Mouse (Mus musculus): ENCODE measurements at regions not wholly inside any gene's neighbourhood (a gene's known extent, or its start where the extent isn't known, plus 50 kb on each side); places are given as distances from the start of the nearest gene placed in this dataset. TPM values are rescaled to one million over a fixed set of nuclear protein-coding genes. Genes with fewer than 3 reads are reported as not detected.

DNA sequence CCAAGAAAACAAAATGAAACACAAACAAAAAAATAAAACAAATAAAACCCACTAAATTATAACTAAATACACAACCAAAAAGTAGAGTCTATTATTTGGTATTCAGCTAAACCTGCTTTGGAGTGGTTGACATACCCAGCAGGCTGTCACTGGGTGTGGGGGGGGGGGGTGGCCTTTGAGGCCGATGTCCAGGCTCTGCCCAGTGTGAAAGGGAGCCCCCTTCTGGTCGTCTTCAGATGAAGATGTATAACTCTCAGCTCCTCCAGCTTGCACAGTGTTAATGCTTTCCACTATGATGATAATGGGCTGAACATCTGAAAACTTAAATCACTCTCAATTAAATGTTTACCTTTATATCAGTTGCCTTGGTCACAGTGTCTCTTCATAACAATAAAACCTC lies 464.3 kb upstream of the Kif2b start:
- H3K36me3 ChIP-seq (ENCODE audit: insufficient read depth, low read length) = no peaks in the 10 kb centered on the region
- H3K4me1 ChIP-seq (replicated peaks; ENCODE audit: insufficient read depth, low read length) = no peaks in the 10 kb centered on the region
- no peaks in the 10 kb centered on the region for H3K9me3 ChIP-seq (replicated peaks; ENCODE audit: low read length)
- H3K4me2 ChIP-seq (ENCODE audit: low read length) = no peak overlapping the region
- no peak overlapping the region for H3K9ac ChIP-seq (ENCODE audit: low read depth, low read length)
- 2% methylated on average over 2 of the region's 2 CpGs for WGBS
- peak; percentile 2 for DNase-seq (ENCODE audit: low spot score)
- H3K4me3 ChIP-seq (replicated peaks; ENCODE audit: low read depth, low read length) = no peak overlapping the region
- H3K27ac ChIP-seq = no peak overlapping the region
- TF ChIP-seq CTCF (IDR thresholded peaks at IDR 0.05; ENCODE audit: low read depth) = peak; percentile 39; the same call in 1 of the 2 replicates
- no peaks in the 10 kb centered on the region for H3K27me3 ChIP-seq (ENCODE audit: insufficient read depth, low read length)
- no peak for ATAC-seq (replicated peaks; ENCODE audit: low FRiP score, low read depth)

DNA sequence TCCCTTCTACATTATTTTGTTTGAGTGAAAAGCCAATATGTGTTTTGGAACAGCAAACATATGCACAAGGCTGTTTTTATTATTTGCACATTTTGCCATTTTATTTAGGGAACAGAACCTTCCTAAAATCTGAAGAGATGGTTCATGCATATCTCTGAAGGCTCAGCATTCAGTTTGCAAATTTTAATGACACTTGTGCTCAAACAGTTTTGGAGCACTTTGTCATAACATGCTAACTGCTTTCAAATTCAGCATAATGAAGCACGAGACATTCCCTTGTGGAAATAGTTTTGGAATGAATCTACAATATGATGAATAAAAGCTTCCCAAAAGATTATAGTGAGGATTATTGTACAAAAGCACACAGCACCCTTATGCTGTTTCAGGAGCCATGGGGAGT lies 462.8 kb upstream of the Kif2b start:
- no peaks in the 10 kb centered on the region for H3K9me3 ChIP-seq (replicated peaks; ENCODE audit: low read length)
- WGBS = 79% methylated on average over 1 of the region's 1 CpGs
- H3K4me2 ChIP-seq (ENCODE audit: low read length) = no peak overlapping the region
- no peak overlapping the region for H3K9ac ChIP-seq (ENCODE audit: low read depth, low read length)
- no peak overlapping the region for H3K4me3 ChIP-seq (replicated peaks; ENCODE audit: low read depth, low read length)
- ATAC-seq (replicated peaks; ENCODE audit: low FRiP score, low read depth) = no peak
- no peak for DNase-seq (ENCODE audit: low spot score)
- no peaks in the 10 kb centered on the region for H3K27me3 ChIP-seq (ENCODE audit: insufficient read depth, low read length)
- no peaks in the 10 kb centered on the region for H3K36me3 ChIP-seq (ENCODE audit: insufficient read depth, low read length)
- H3K27ac ChIP-seq = no peak overlapping the region
- no peak for TF ChIP-seq CTCF (IDR thresholded peaks at IDR 0.05; ENCODE audit: low read depth)
- H3K4me1 ChIP-seq (replicated peaks; ENCODE audit: insufficient read depth, low read length) = no peaks in the 10 kb centered on the region

DNA sequence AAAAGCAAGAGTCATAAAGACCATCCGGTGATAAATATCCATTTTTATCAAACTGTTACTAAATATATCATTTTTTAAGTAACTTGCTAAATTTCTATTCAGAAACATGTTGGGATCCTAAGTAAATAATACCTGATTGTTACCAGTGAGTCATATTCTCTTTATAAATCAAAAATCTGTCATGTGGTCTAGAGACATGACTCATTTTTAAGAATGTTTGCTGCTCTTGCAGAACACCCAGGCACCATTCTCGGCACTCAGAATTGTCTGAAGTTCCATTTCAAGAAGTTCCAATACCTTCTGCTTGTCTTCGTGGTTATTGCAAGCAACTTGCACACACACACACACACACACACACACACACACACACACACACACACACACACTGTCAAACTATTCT lies 441.1 kb upstream of the Kif2b start:
- no peak for ATAC-seq (replicated peaks; ENCODE audit: low FRiP score, low read depth)
- H3K9ac ChIP-seq (ENCODE audit: low read depth, low read length) = no peak overlapping the region
- WGBS = 73% methylated on average over 3 of the region's 3 CpGs
- no peak for DNase-seq (ENCODE audit: low spot score)
- no peak overlapping the region for H3K27ac ChIP-seq
- no peak overlapping the region for H3K4me2 ChIP-seq (ENCODE audit: low read length)
- no peaks in the 10 kb centered on the region for H3K36me3 ChIP-seq (ENCODE audit: insufficient read depth, low read length)
- H3K27me3 ChIP-seq (ENCODE audit: insufficient read depth, low read length) = no peaks in the 10 kb centered on the region
- no peak overlapping the region for H3K4me3 ChIP-seq (replicated peaks; ENCODE audit: low read depth, low read length)
- H3K9me3 ChIP-seq (replicated peaks; ENCODE audit: low read length) = no peaks in the 10 kb centered on the region
- no peak for TF ChIP-seq CTCF (IDR thresholded peaks at IDR 0.05; ENCODE audit: low read depth)
- no peaks in the 10 kb centered on the region for H3K4me1 ChIP-seq (replicated peaks; ENCODE audit: insufficient read depth, low read length)

DNA sequence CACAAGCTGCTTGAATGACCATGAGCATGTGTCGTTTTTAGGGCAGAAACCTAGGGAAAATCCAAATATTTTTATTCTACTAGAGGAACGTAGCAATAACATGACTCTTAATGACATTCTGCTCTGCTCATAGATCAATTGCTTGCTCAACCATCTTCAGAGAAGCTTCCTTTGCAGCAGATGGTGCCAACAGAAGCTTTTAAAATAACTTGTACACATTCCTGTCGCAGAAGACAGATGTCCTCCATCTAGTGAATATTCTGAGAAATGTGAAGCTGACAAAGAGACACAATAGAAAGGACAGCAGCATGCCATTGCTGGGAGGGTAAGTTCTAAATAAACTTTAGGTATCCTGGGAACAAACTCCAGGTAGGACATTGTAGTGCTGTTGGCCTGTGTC lies 433.9 kb upstream of the Kif2b start:
- no peak overlapping the region for H3K27ac ChIP-seq
- H3K9me3 ChIP-seq (replicated peaks; ENCODE audit: low read length) = no peaks in the 10 kb centered on the region
- no peak overlapping the region for H3K4me3 ChIP-seq (replicated peaks; ENCODE audit: low read depth, low read length)
- WGBS = 66% methylated on average over 3 of the region's 3 CpGs
- H3K4me1 ChIP-seq (replicated peaks; ENCODE audit: insufficient read depth, low read length) = no peaks in the 10 kb centered on the region
- no peak for TF ChIP-seq CTCF (IDR thresholded peaks at IDR 0.05; ENCODE audit: low read depth)
- H3K36me3 ChIP-seq (ENCODE audit: insufficient read depth, low read length) = no peaks in the 10 kb centered on the region
- DNase-seq (ENCODE audit: low spot score) (no peak), ATAC-seq (replicated peaks; ENCODE audit: low FRiP score, low read depth) (no peak)
- no peaks in the 10 kb centered on the region for H3K27me3 ChIP-seq (ENCODE audit: insufficient read depth, low read length)
- no peak overlapping the region for H3K4me2 ChIP-seq (ENCODE audit: low read length)
- no peak overlapping the region for H3K9ac ChIP-seq (ENCODE audit: low read depth, low read length)

DNA sequence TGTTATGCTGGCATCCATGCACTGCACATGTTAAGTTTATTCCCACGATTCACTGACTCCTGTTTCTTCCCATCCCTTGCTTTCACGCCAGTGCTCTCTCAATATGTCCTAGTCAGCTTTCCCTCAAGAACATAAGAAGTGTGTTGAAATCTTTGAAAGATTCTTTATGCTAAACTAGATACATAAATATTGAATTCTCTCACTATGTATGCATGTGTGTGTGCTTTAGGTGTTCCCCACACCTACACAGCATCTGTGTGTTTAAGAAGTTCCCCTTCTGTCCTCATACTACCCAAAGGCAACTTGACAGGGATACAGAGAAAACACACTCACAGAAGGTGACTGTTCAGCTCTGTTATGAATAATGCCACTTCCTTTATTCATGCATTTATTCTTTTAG lies 418.2 kb upstream of the Kif2b start:
- no peak for ATAC-seq (replicated peaks; ENCODE audit: low FRiP score, low read depth)
- TF ChIP-seq CTCF (IDR thresholded peaks at IDR 0.05; ENCODE audit: low read depth) = no peak
- Histone ChIP-seq H3K27ac (no peak overlapping the region), H3K4me3 (replicated peaks; ENCODE audit: low read depth, low read length) (no peak overlapping the region), H3K27me3 (ENCODE audit: insufficient read depth, low read length) (no peaks in the 10 kb centered on the region), H3K36me3 (ENCODE audit: insufficient read depth, low read length) (no peaks in the 10 kb centered on the region), H3K4me2 (ENCODE audit: low read length) (no peak overlapping the region), H3K4me1 (replicated peaks; ENCODE audit: insufficient read depth, low read length) (no peaks in the 10 kb centered on the region), H3K9ac (ENCODE audit: low read depth, low read length) (no peak overlapping the region), H3K9me3 (replicated peaks; ENCODE audit: low read length) (no peaks in the 10 kb centered on the region)
- 78% methylated on average over 2 of the region's 2 CpGs for WGBS
- DNase-seq (ENCODE audit: low spot score) = no peak

DNA sequence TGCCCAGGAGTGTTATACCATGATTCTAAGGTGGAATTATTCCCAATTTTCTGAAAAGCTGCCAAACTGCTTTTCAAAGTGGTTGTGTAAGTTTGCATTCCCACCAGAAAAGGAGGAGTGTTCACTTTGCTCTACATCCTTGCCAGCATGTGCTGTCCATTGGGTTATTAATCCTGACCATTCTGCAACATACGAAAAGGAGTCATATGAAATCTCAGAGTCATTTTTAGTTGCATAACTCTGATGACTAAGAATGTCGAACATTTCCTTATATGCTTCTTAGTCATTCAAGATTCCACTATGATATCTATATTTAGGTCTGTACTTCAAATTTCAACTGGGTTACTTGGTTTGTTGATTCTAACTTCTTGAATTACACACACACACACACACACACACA lies 392.2 kb upstream of the Kif2b start:
- TF ChIP-seq CTCF (IDR thresholded peaks at IDR 0.05; ENCODE audit: low read depth) = no peak
- Histone ChIP-seq H3K4me1 (replicated peaks; ENCODE audit: insufficient read depth, low read length) (no peaks in the 10 kb centered on the region), H3K27ac (no peak overlapping the region), H3K4me2 (ENCODE audit: low read length) (no peak overlapping the region), H3K27me3 (ENCODE audit: insufficient read depth, low read length) (no peaks in the 10 kb centered on the region), H3K4me3 (replicated peaks; ENCODE audit: low read depth, low read length) (no peak overlapping the region), H3K9me3 (replicated peaks; ENCODE audit: low read length) (no peaks in the 10 kb centered on the region), H3K9ac (ENCODE audit: low read depth, low read length) (no peak overlapping the region), H3K36me3 (ENCODE audit: insufficient read depth, low read length) (no peaks in the 10 kb centered on the region)
- ATAC-seq (replicated peaks; ENCODE audit: low FRiP score, low read depth) = no peak
- WGBS = 83% methylated on average over 2 of the region's 2 CpGs
- no peak for DNase-seq (ENCODE audit: low spot score)

DNA sequence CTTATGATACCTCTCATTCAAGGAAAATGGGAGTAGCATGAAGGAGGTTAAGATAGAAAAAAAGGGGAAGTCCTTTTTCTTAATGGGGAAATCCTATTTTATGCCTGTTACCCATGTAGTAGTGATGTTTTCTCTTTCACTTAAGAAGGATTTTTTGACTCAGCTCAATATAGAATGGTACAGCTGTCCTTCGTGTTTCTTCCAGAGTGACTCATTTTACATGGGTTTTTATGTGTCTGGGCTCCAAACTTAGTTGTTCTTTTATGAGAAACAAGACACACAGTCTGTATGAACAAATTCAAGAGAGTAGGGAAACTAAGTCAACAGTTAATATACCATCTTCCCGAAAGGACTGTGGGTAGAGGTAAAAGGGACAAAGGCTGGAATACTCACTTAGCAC lies 367.0 kb upstream of the Kif2b start:
- Histone ChIP-seq H3K9ac (ENCODE audit: low read depth, low read length) (no peak overlapping the region), H3K27me3 (ENCODE audit: insufficient read depth, low read length) (no peaks in the 10 kb centered on the region), H3K4me3 (replicated peaks; ENCODE audit: low read depth, low read length) (no peak overlapping the region), H3K36me3 (ENCODE audit: insufficient read depth, low read length) (no peaks in the 10 kb centered on the region), H3K9me3 (replicated peaks; ENCODE audit: low read length) (no peaks in the 10 kb centered on the region), H3K4me1 (replicated peaks; ENCODE audit: insufficient read depth, low read length) (no peaks in the 10 kb centered on the region), H3K4me2 (ENCODE audit: low read length) (no peak overlapping the region), H3K27ac (no peak overlapping the region)
- ATAC-seq (replicated peaks; ENCODE audit: low FRiP score, low read depth) = no peak
- TF ChIP-seq CTCF (IDR thresholded peaks at IDR 0.05; ENCODE audit: low read depth) = no peak
- WGBS = 85% methylated on average over 2 of the region's 2 CpGs
- DNase-seq (ENCODE audit: low spot score) = no peak

Small RNAs in the stretch of these regions (microRNA-seq; reads per million reads assigned to microRNA genes)
- gene Gm22702 = not detected
